Mouse (Mus musculus): ENCODE data around the gene Ephb2. TPM values are rescaled to one million over a fixed set of nuclear protein-coding genes. Genes with fewer than 3 reads are reported as not detected.

Gene Ephb2
- total and polyA plus RNA-seq, 3 experiments: 0.08 TPM; not detected in 2

GRCm38 (mm10) chr4:136748842-136749392, 86.9 kb downstream of the Ephb2 start:
- no peak for DNase-seq (ENCODE audit: extremely low read depth)
- dilution Hi-C loops (cut with MboI; ENCODE audit: extremely low pct_ligation_motif_present, extremely low pct_unique_long_range_greater_than_20kb, low sequenced_read_pairs): no loop called here
- Histone ChIP-seq H3K36me3 (replicated peaks in 1 of 2; ENCODE audit: control insufficient read depth in 1 of 2, insufficient read depth in 1 of 2, low read length in 1 of 2) (no peaks in the 10 kb centered on the region), H3K27me3 (replicated peaks) (peaks cover 27% of the 10 kb centered on the region), H3K4me3 (replicated peaks in 1 of 3; ENCODE audit: low read depth in 2 of 3, low read length in 2 of 3, poor library complexity in 1 of 3) (no peak overlapping the region), H3K9me3 (replicated peaks; ENCODE audit: low read length) (no peaks in the 10 kb centered on the region), H3K4me1 (ENCODE audit: control insufficient read depth in 1 of 2, insufficient read depth in 2 of 2) (peaks cover 0 to 29% of the 10 kb centered on the region in 2 experiments; a peak in 2 of 4 replicates), H3K79me2 (replicated peaks; ENCODE audit: control insufficient read depth, extremely low read depth, insufficient read depth, poor library complexity, severe bottlenecking) (no peaks in the 10 kb centered on the region), H3K4me2 (ENCODE audit: insufficient read depth, low read depth, poor library complexity, severe bottlenecking) (no peak overlapping the region), H3K9ac (ENCODE audit: insufficient read depth, low read depth) (no peak overlapping the region), H3K27ac (ENCODE audit: insufficient read depth, low read depth) (no peak overlapping the region)
- no peak for TF ChIP-seq ZKSCAN1 (IDR thresholded peaks at IDR 0.05; ENCODE audit: borderline replicate concordance, low read depth, low read length)
- TF ChIP-seq MAZ (IDR thresholded peaks at IDR 0.05; ENCODE audit: low read depth, low read length): no peak
- no peak for TF ChIP-seq UBTF (IDR thresholded peaks at IDR 0.05; ENCODE audit: low read depth, low read length)
- no peak for TF ChIP-seq MYC (IDR thresholded peaks at IDR 0.05; ENCODE audit: low read depth, low read length)
- no peak for TF ChIP-seq NELFE (IDR thresholded peaks at IDR 0.05; ENCODE audit: low read depth, low read length)
- TF ChIP-seq HCFC1 (IDR thresholded peaks at IDR 0.05; ENCODE audit: low read depth, low read length): no peak
- TF ChIP-seq RCOR1 (conservative IDR thresholded peaks at IDR 0.05; ENCODE audit: low read depth, low read length): no peak
- no peak for TF ChIP-seq POLR2AphosphoS2 (IDR thresholded peaks at IDR 0.05; ENCODE audit: low read depth, low read length)
- no peak for TF ChIP-seq ZNF384 (IDR thresholded peaks at IDR 0.05; ENCODE audit: low read depth, low read length)
- no peak for TF ChIP-seq IRF4 (IDR thresholded peaks at IDR 0.05; ENCODE audit: low read depth, low read length)
- TF ChIP-seq RAD21 (IDR thresholded peaks at IDR 0.05; ENCODE audit: low read depth, low read length): no peak
- TF ChIP-seq CHD2 (IDR thresholded peaks at IDR 0.05; ENCODE audit: low read length): no peak
- TF ChIP-seq JUND (conservative IDR thresholded peaks at IDR 0.05; ENCODE audit: low read depth, low read length): no peak
- no peak for TF ChIP-seq BHLHE40 (IDR thresholded peaks at IDR 0.05; ENCODE audit: low read depth, low read length)
- no peak for TF ChIP-seq SMC3 (IDR thresholded peaks at IDR 0.05; ENCODE audit: low read depth, low read length)
- TF ChIP-seq GABPA (IDR thresholded peaks at IDR 0.05; ENCODE audit: insufficient replicate concordance, low read depth, low read length): no peak
- in situ Hi-C loops (cut with MboI; ENCODE audit: low pct_ligation_motif_present, low pct_unique_long_range_greater_than_20kb, low sequenced_read_pairs): no loop called here

- Histone ChIP-seq H3K27me3 (replicated peaks) (peaks cover 18% of the 10 kb centered on the region), H3K9me3 (replicated peaks; ENCODE audit: low read length) (no peaks in the 10 kb centered on the region), H3K4me1 (ENCODE audit: control insufficient read depth in 1 of 2, insufficient read depth in 2 of 2) (peaks cover 0 to 35% of the 10 kb centered on the region in 2 experiments; a peak in 2 of 4 replicates), H3K27ac (ENCODE audit: insufficient read depth, low read depth) (no peak overlapping the region), H3K4me2 (ENCODE audit: insufficient read depth, low read depth, poor library complexity, severe bottlenecking) (no peak overlapping the region), H3K79me2 (replicated peaks; ENCODE audit: control insufficient read depth, extremely low read depth, insufficient read depth, poor library complexity, severe bottlenecking) (no peaks in the 10 kb centered on the region), H3K4me3 (replicated peaks in 1 of 3; ENCODE audit: low read depth in 2 of 3, low read length in 2 of 3, poor library complexity in 1 of 3) (no peak overlapping the region), H3K36me3 (replicated peaks in 1 of 2; ENCODE audit: control insufficient read depth in 1 of 2, insufficient read depth in 1 of 2, low read length in 1 of 2) (no peaks in the 10 kb centered on the region), H3K9ac (ENCODE audit: insufficient read depth, low read depth) (no peak overlapping the region)
- no peak for DNase-seq (ENCODE audit: extremely low read depth)
- no peak for TF ChIP-seq BHLHE40 (IDR thresholded peaks at IDR 0.05; ENCODE audit: low read depth, low read length)
- TF ChIP-seq JUN (IDR thresholded peaks at IDR 0.05; ENCODE audit: insufficient read depth, low read depth, low read length): no peak
- TF ChIP-seq ZNF384 (IDR thresholded peaks at IDR 0.05; ENCODE audit: low read depth, low read length): peak; percentile 62
- no peak for TF ChIP-seq UBTF (IDR thresholded peaks at IDR 0.05; ENCODE audit: low read depth, low read length)
- dilution Hi-C loops (cut with MboI; ENCODE audit: extremely low pct_ligation_motif_present, extremely low pct_unique_long_range_greater_than_20kb, low sequenced_read_pairs): no loop called here
- in situ Hi-C loops (cut with MboI; ENCODE audit: low pct_ligation_motif_present, low pct_unique_long_range_greater_than_20kb, low sequenced_read_pairs): no loop called here
Observed at GRCm38 (mm10) chr4:136746516-136746915, 89.3 kb downstream of the Ephb2 start.
